Mouse (Mus musculus): ENCODE results near the gene Psen2. TPM values are rescaled to one million over a fixed set of nuclear protein-coding genes. Genes with fewer than 3 reads are reported as not detected.

Gene Psen2
- polyA plus RNA-seq, 1 experiment from 2014 or later: 12.3 TPM

DNA sequence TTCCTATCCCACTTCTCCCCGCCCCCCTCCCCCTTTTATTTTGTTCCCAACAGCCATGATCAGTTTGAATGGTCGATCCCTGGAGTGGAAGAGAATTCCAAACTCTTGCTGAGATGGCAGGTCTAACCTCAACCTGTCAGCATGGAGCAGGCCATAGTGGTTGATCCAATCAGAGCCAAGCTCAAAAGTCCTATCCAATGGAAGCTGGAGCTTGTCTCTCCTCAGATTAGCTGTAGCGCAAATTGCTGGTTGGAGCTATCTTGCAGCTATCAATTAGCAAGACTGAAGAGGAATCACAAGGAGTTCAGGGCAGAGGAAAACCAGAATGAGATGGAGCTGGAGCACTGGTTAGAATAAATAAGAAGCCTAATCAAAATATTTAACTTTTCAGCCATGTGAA, 54.9 kb downstream of the Psen2 start:
- Histone ChIP-seq H3K27ac (ENCODE audit: low read depth, low read length) (no peak overlapping the region), H3K4me3 (ENCODE audit: low read depth, low read length) (no peak overlapping the region), H3K4me2 (replicated peaks; ENCODE audit: low read depth) (no peak overlapping the region), H3K27me3 (replicated peaks; ENCODE audit: control insufficient read depth, insufficient read depth, low read length) (no peaks in the 10 kb centered on the region), H3K9me3 (ENCODE audit: control insufficient read depth) (0 out of 2 replicates have a peak, but pooled peaks cover 10% of the 10 kb centered on the region), H3K36me3 (ENCODE audit: control insufficient read depth, insufficient read depth) (no peaks in the 10 kb centered on the region), H3K9ac (ENCODE audit: low read depth, low read length) (no peak overlapping the region), H3K4me1 (replicated peaks; ENCODE audit: control insufficient read depth, insufficient read depth, low read length) (peaks cover 10% of the 10 kb centered on the region; the same call in 1 of the 2 replicates)
- TF ChIP-seq CTCF (IDR thresholded peaks at IDR 0.05; ENCODE audit: low read depth): no peak
- 89% methylated on average over 3 of the region's 3 CpGs for WGBS
- ATAC-seq: no peak

DNA sequence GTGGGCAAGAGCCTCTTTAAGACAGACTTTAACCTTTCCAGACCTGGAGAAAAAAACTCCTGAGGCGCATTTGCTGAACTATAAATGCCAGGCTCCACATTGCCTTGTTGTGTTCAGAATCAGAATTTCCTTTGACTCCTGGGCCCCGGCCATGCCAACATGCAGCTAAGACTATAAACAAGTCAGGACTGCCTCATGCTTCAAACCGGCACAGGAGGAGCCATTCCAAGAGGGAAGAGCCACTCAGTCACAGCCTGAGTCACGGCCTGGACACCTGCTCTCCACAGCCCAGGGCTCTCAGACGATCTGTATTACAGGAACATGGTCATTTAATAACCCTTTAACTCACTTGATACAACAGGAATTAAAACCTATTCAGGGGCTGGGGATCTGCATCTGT, 62.5 kb downstream of the Psen2 start:
- H3K27me3 ChIP-seq (replicated peaks; ENCODE audit: control insufficient read depth, insufficient read depth, low read length): no peaks in the 10 kb centered on the region
- H3K4me3 ChIP-seq (ENCODE audit: low read depth, low read length): no peak overlapping the region
- no peaks in the 10 kb centered on the region for H3K36me3 ChIP-seq (ENCODE audit: control insufficient read depth, insufficient read depth)
- no peak for ATAC-seq
- no peak overlapping the region for H3K27ac ChIP-seq (ENCODE audit: low read depth, low read length)
- H3K9ac ChIP-seq (ENCODE audit: low read depth, low read length): no peak overlapping the region
- no peak overlapping the region for H3K4me2 ChIP-seq (replicated peaks; ENCODE audit: low read depth)
- peaks cover 3% of the 10 kb centered on the region; the same call in 1 of the 2 replicates for H3K4me1 ChIP-seq (replicated peaks; ENCODE audit: control insufficient read depth, insufficient read depth, low read length)
- 0 out of 2 replicates have a peak, but pooled peaks cover 10% of the 10 kb centered on the region for H3K9me3 ChIP-seq (ENCODE audit: control insufficient read depth)
- no peak for TF ChIP-seq CTCF (IDR thresholded peaks at IDR 0.05; ENCODE audit: low read depth)
- WGBS: 46% methylated on average over 5 of the region's 5 CpGs

DNA sequence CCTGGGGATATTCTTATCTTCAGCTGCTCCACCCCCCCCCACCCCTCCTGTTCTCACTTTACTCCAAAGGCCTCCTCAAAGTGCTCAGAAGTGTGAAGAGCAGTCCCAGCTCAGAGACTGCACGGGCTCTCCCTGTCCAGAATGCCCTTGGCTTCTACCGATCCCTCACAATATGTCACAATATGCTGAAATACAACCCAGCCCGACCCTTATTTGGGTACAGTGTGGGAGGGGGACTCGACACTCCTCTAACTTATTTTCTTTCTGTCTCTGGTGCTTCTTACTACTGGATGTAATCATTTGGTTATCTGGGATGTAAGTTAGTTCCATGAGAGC, 63.6 kb downstream of the Psen2 start:
- 0 out of 2 replicates have a peak, but pooled peaks cover 7% of the 10 kb centered on the region for H3K9me3 ChIP-seq (ENCODE audit: control insufficient read depth)
- no peak overlapping the region for H3K4me3 ChIP-seq (ENCODE audit: low read depth, low read length)
- WGBS: 65% methylated on average over 4 of the region's 4 CpGs
- H3K27me3 ChIP-seq (replicated peaks; ENCODE audit: control insufficient read depth, insufficient read depth, low read length): no peaks in the 10 kb centered on the region
- TF ChIP-seq CTCF (IDR thresholded peaks at IDR 0.05; ENCODE audit: low read depth): no peak
- no peak for ATAC-seq
- no peak overlapping the region for H3K9ac ChIP-seq (ENCODE audit: low read depth, low read length)
- H3K36me3 ChIP-seq (ENCODE audit: control insufficient read depth, insufficient read depth): no peaks in the 10 kb centered on the region
- no peak overlapping the region for H3K4me2 ChIP-seq (replicated peaks; ENCODE audit: low read depth)
- H3K27ac ChIP-seq (ENCODE audit: low read depth, low read length): no peak overlapping the region
- H3K4me1 ChIP-seq (replicated peaks; ENCODE audit: control insufficient read depth, insufficient read depth, low read length): peaks cover 3% of the 10 kb centered on the region

DNA sequence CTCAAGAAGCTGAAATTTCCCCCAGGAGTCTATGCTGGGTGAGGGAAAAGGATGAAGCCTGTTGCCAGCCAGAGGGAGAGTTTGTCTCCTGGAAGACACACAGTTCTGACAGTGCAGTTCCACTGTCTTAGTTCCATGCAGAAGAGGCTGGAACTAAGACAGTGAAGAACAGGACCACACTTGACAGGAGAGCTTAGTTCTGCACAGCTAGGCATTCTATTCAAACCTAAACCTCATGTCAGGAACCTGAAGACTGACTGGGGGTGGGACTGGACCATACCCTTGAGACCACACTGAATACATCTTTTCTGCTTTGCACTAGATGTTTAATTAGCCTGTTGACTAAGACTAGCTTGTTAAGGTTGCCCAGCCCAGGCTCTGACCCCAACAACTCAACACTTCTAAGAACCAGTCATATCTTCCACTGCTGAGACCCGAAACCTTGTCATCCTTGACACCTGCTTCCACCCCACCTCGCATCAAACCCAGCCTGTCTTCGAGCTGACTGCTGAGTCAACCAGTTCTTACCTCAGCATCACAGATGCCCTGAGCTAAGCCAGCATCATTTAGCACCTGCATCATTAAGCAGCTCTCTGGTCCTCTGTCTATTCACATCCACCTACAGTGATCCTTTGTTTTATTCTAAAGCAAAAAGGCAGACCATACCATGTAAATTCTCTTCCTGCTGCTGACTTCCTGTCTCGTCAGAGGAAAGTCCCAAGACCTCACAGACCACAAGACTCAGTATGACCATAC, 64.1 kb downstream of the Psen2 start, which contains the start of gene Coq8a:
Coq8a (minus strand) TSS at position 644 of the 756 bp plus-strand sequence.
- WGBS: 70% methylated on average over 4 of the region's 4 CpGs

DNA sequence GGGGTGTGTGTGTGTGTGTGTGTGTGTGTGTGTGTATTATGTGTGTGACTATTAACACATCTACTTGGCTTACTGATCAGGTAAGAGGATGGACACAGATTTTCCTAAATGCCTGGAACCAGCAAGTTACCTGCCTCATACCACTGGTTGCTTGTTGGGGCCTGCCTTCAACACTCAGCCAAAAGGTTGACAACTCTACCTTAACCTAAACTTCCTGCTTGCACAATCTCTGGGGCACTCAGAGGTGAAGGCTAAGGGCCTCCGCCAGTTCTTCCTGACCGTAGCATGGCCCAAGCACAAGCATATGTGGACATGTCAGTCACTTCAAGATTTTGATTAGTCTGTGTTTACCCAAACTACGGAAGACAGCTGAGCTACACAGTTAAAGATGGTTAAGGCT, 65.3 kb downstream of the Psen2 start:
- no peak overlapping the region for H3K9ac ChIP-seq (ENCODE audit: low read depth, low read length)
- no peaks in the 10 kb centered on the region for H3K36me3 ChIP-seq (ENCODE audit: control insufficient read depth, insufficient read depth)
- peaks cover 7% of the 10 kb centered on the region for H3K4me1 ChIP-seq (replicated peaks; ENCODE audit: control insufficient read depth, insufficient read depth, low read length)
- 46% methylated on average over 3 of the region's 3 CpGs for WGBS
- no peak overlapping the region for H3K27ac ChIP-seq (ENCODE audit: low read depth, low read length)
- H3K4me2 ChIP-seq (replicated peaks; ENCODE audit: low read depth): no peak overlapping the region
- no peaks in the 10 kb centered on the region for H3K27me3 ChIP-seq (replicated peaks; ENCODE audit: control insufficient read depth, insufficient read depth, low read length)
- H3K4me3 ChIP-seq (ENCODE audit: low read depth, low read length): no peak overlapping the region
- no peak for ATAC-seq
- no peak for TF ChIP-seq CTCF (IDR thresholded peaks at IDR 0.05; ENCODE audit: low read depth)
- no peaks in the 10 kb centered on the region for H3K9me3 ChIP-seq (ENCODE audit: control insufficient read depth)

More for the DNA sequence above, 64.1 kb downstream of the Psen2 start, which contains the start of gene Coq8a:
- Histone ChIP-seq H3K9ac (ENCODE audit: low read depth, low read length) (no peak within 1 kb of the TSS), H3K36me3 (ENCODE audit: control insufficient read depth, insufficient read depth) (no peaks in the 10 kb centered on the region), H3K27ac (ENCODE audit: low read depth, low read length) (no peak within 1 kb of the TSS), H3K4me3 (ENCODE audit: low read depth, low read length) (no peak within 1 kb of the TSS), H3K4me1 (replicated peaks; ENCODE audit: control insufficient read depth, insufficient read depth, low read length) (peaks cover 3% of the 10 kb centered on the region), H3K4me2 (replicated peaks; ENCODE audit: low read depth) (no peak within 1 kb of the TSS), H3K27me3 (replicated peaks; ENCODE audit: control insufficient read depth, insufficient read depth, low read length) (no peaks in the 10 kb centered on the region), H3K9me3 (ENCODE audit: control insufficient read depth) (0 out of 2 replicates have a peak, but pooled peaks cover 2% of the 10 kb centered on the region)
- ATAC-seq: no peak
- TF ChIP-seq CTCF (IDR thresholded peaks at IDR 0.05; ENCODE audit: low read depth): no peak

DNA sequence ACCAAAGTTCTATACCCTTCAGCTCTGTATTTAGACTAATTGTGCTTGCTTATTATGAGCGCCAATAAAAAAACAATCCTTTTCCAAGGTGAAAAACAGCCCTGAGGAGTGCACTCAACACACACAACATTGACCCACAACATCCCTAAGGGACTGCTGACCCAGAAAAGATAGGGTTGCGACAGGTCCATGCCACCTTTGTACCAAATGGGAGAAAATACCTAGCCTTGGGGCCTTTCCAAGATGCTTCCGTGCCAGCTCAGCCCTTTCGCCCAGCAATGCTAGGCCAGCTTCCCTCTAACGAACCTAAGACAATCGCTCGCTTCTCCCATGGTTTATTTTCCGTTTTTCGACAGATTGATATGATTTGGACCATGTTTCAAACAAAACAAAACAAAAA, 66.7 kb downstream of the Psen2 start:
- H3K9ac ChIP-seq (ENCODE audit: low read depth, low read length): no peak overlapping the region
- peaks cover 7% of the 10 kb centered on the region for H3K4me1 ChIP-seq (replicated peaks; ENCODE audit: control insufficient read depth, insufficient read depth, low read length)
- H3K36me3 ChIP-seq (ENCODE audit: control insufficient read depth, insufficient read depth): no peaks in the 10 kb centered on the region
- H3K27me3 ChIP-seq (replicated peaks; ENCODE audit: control insufficient read depth, insufficient read depth, low read length): no peaks in the 10 kb centered on the region
- TF ChIP-seq CTCF (IDR thresholded peaks at IDR 0.05; ENCODE audit: low read depth): no peak
- H3K27ac ChIP-seq (ENCODE audit: low read depth, low read length): no peak overlapping the region
- 90% methylated on average over 9 of the region's 9 CpGs for WGBS
- peak overlapping the region; percentile 93 for H3K4me2 ChIP-seq (replicated peaks; ENCODE audit: low read depth)
- H3K4me3 ChIP-seq (ENCODE audit: low read depth, low read length): 0 out of 2 replicates have a peak overlapping the region, but pooled peaks have one; percentile 68
- no peak for ATAC-seq
- H3K9me3 ChIP-seq (ENCODE audit: control insufficient read depth): no peaks in the 10 kb centered on the region

Data from intestine, postnatal 0 days (tissue).